Mouse (Mus musculus) spleen, adult 10 weeks (tissue): Measurements from ENCODE around the gene Qrich1. TPM values are rescaled to one million over a fixed set of nuclear protein-coding genes. Genes with fewer than 3 reads are reported as not detected.

ENCODE experiments used
- polyA plus RNA-seq: library from polyadenylated mRNA; stranded (reverse); fragments of 350-450 nt; fragmentation: Illumina TruSeq; extraction: RNeasy Lipid Tissue Mini Kit (QIAGEN cat#74804); gene quantifications from one replicate; pipeline ENCODE4 v1.2.3, GENCODE M21; 2015; ENCODE audit warnings: low replicate concordance; ENCODE audit not compliant: insufficient read depth

Gene Qrich1
- 119 TPM for polyA plus RNA-seq

GRCm38 (mm10) chr9:108516380-108517251 lies at the start of gene Qrich1:
Qrich1 (plus strand) TSS chr9:108516806.

GRCm38 (mm10) chr9:108479721-108480351 lies 36.8 kb upstream of the Qrich1 start, which contains the start of gene Lamb2:
Lamb2 (plus strand) TSS chr9:108479736.

GRCm38 (mm10) chr9:108490559-108491285 lies 25.9 kb upstream of the Qrich1 start, which contains the start of gene Usp19:
Usp19 (plus strand) TSS chr9:108490602.

GRCm38 (mm10) chr9:108507619-108508434 lies 8.8 kb upstream of the Qrich1 start, which contains the start of gene Qars:
Qars (plus strand) TSS chr9:108507706.

GRCm38 (mm10) chr9:108560227-108560841 lies 43.7 kb downstream of the Qrich1 start, which contains the start of gene Impdh2:
Impdh2 (plus strand) TSS chr9:108560286.

GRCm38 (mm10) chr9:108566815-108567776 lies 50.5 kb downstream of the Qrich1 start, which contains the start of gene Ndufaf3:
Ndufaf3 (minus strand) TSS chr9:108567434.

GRCm38 (mm10) chr9:108569381-108570206 lies 53.0 kb downstream of the Qrich1 start, which contains the start of gene Dalrd3:
Dalrd3 (plus strand) TSS chr9:108569886.

GRCm38 (mm10) chr9:108578545-108579343 lies 62.1 kb downstream of the Qrich1 start, which contains the start of gene Wdr6:
Wdr6 (minus strand) TSS chr9:108578739.

GRCm38 (mm10) chr9:108596998-108597764 lies 80.6 kb downstream of the Qrich1 start, which contains the start of gene P4htm:
P4htm (minus strand) TSS chr9:108597667.

Other genes with a start within 250 kb of the Qrich1 start
- 10.3 TPM for gene Nicn1, start 226.4 kb upstream of the Qrich1 start, polyA plus RNA-seq
- gene Amt, start 220.0 kb upstream of the Qrich1 start, polyA plus RNA-seq, result 7.1 TPM
- gene Rhoa, start 210.7 kb upstream of the Qrich1 start, polyA plus RNA-seq, result 589 TPM
- gene Tcta, start 210.6 kb upstream of the Qrich1 start, polyA plus RNA-seq, result 28.2 TPM
- 346 TPM for gene Gpx1, start 177.9 kb upstream of the Qrich1 start, polyA plus RNA-seq
- gene Usp4, start 169.0 kb upstream of the Qrich1 start, polyA plus RNA-seq, result 112 TPM
- 3.8 TPM for gene 1700102P08Rik, start 124.0 kb upstream of the Qrich1 start, polyA plus RNA-seq
- gene Ccdc36, start 88.3 kb upstream of the Qrich1 start, polyA plus RNA-seq, result 0.10 TPM
- gene BC048562, start 80.3 kb upstream of the Qrich1 start, polyA plus RNA-seq, result not detected
- gene Ccdc71, start 56.3 kb upstream of the Qrich1 start, polyA plus RNA-seq, result 13.7 TPM
- 8.7 TPM for gene Klhdc8b, start 55.2 kb upstream of the Qrich1 start, polyA plus RNA-seq
- 11.6 TPM for gene Lamb2, start 37.1 kb upstream of the Qrich1 start, polyA plus RNA-seq
- 83.1 TPM for gene Usp19, start 26.2 kb upstream of the Qrich1 start, polyA plus RNA-seq
- gene Qars, start 9.1 kb upstream of the Qrich1 start, polyA plus RNA-seq, result 137 TPM
- gene Impdh2, start 43.5 kb downstream of the Qrich1 start, polyA plus RNA-seq, result 139 TPM
- gene Ndufaf3, start 50.6 kb downstream of the Qrich1 start, polyA plus RNA-seq, result 8.6 TPM
- gene Dalrd3, start 53.1 kb downstream of the Qrich1 start, polyA plus RNA-seq, result 58.1 TPM
- 11.5 TPM for gene Wdr6, start 61.9 kb downstream of the Qrich1 start, polyA plus RNA-seq
- 0.48 TPM for gene P4htm, start 80.9 kb downstream of the Qrich1 start, polyA plus RNA-seq
- 75.7 TPM for gene Arih2, start 132.6 kb downstream of the Qrich1 start, polyA plus RNA-seq
- gene Slc25a20, start 145.3 kb downstream of the Qrich1 start, polyA plus RNA-seq, result 30.9 TPM
- gene Prkar2a, start 172.5 kb downstream of the Qrich1 start, polyA plus RNA-seq, result 23.6 TPM